Mouse (Mus musculus) heart, embryonic 13.5 days (tissue): ENCODE results near the gene Mfsd4a. TPM values are rescaled to one million over a fixed set of nuclear protein-coding genes. Genes with fewer than 3 reads are reported as not detected.

ENCODE experiments used
- ATAC-seq: fragments of 200-750 bp; cut with Nextera tagmentation; 2 replicates; pipeline ENCODE4 v1.8.0; 2017; ENCODE audit warnings: moderate TSS enrichment; ENCODE audit not compliant: insufficient number of reproducible peaks, low FRiP score, low TSS enrichment; ENCODE audit errors: extremely low read depth
- H3K27ac ChIP-seq: fragments of 300-500 bp; sonication (generic); replicated peaks from 2 replicates; pipeline ENCODE4 v1.5.1; 2015; ENCODE audit warnings: moderate library complexity, mild to moderate bottlenecking, inconsistent platforms
- H3K27me3 ChIP-seq: fragments of 300-500 bp; sonication (generic); replicated peaks from 2 replicates; pipeline ENCODE4 v1.6.1; 2015; ENCODE audit warnings: mild to moderate bottlenecking, inconsistent platforms
- H3K36me3 ChIP-seq: fragments of 300-500 bp; sonication (generic); 2 replicates; pipeline ENCODE4 v1.6.1; 2015; ENCODE audit warnings: mild to moderate bottlenecking, inconsistent platforms
- H3K4me1 ChIP-seq: fragments of 300-500 bp; sonication (generic); 2 replicates; pipeline ENCODE4 v1.6.1; 2015; ENCODE audit warnings: inconsistent platforms
- H3K4me2 ChIP-seq: fragments of 300-500 bp; sonication (generic); 2 replicates; pipeline ENCODE4 v1.6.1; 2015; ENCODE audit warnings: inconsistent platforms, mild to moderate bottlenecking, moderate library complexity
- H3K4me3 ChIP-seq: fragments of 300-500 bp; sonication (generic); 2 replicates; pipeline ENCODE4 v1.5.1; 2015; ENCODE audit warnings: moderate library complexity, mild to moderate bottlenecking, inconsistent platforms
- H3K9ac ChIP-seq: fragments of 300-500 bp; sonication (generic); 2 replicates; pipeline ENCODE4 v1.6.1; 2015; ENCODE audit warnings: inconsistent platforms, mild to moderate bottlenecking, moderate library complexity
- H3K9me3 ChIP-seq: fragments of 300-500 bp; sonication (generic); 2 replicates; pipeline ENCODE4 v1.6.1; 2016; ENCODE audit warnings: inconsistent platforms
- WGBS: fragments of 180-500 bp; shearing (Covaris S2); methylation state at CpG from one replicate; pipeline ENCODE4 v1.1.7; 2015; ENCODE audit warnings: mixed read lengths; 5-methylcytosine and 5-hydroxymethylcytosine counted together
- polyA plus RNA-seq: library from polyadenylated mRNA; unstranded; fragments of >200 nt; fragmentation: Nextera tagmentation; extraction: Ambion mirVana; gene quantifications from 2 replicates; pipeline ENCODE4 v1.2.1, GENCODE M21; 2015

The Mfsd4a gene
- polyA plus RNA-seq, 1 experiment from 2014 or later = 9.8 TPM

- no peaks in the 10 kb centered on the region for H3K27me3 ChIP-seq
- no peak overlapping the region for H3K27ac ChIP-seq
- H3K9ac ChIP-seq = no peak overlapping the region
- no peak overlapping the region for H3K4me3 ChIP-seq
- peaks cover 23% of the 10 kb centered on the region for H3K4me1 ChIP-seq
- WGBS = 70% methylated on average over 2 of the region's 2 CpGs
- H3K9me3 ChIP-seq = no peaks in the 10 kb centered on the region
- ATAC-seq = no peak
- peaks cover 25% of the 10 kb centered on the region for H3K36me3 ChIP-seq
- H3K4me2 ChIP-seq = no peak overlapping the region
Measured at GRCm38 (mm10) chr1:132011785-132012184, 56.1 kb downstream of the Mfsd4a start.

- Histone ChIP-seq H3K4me1 (peaks cover 27% of the 10 kb centered on the region), H3K4me3 (no peak overlapping the region), H3K27ac (no peak overlapping the region), H3K27me3 (no peaks in the 10 kb centered on the region), H3K4me2 (no peak overlapping the region), H3K36me3 (peaks cover 18% of the 10 kb centered on the region), H3K9ac (no peak overlapping the region), H3K9me3 (no peaks in the 10 kb centered on the region)
- ATAC-seq = no peak
- 83% methylated on average over 17 of the region's 17 CpGs for WGBS
Measured at GRCm38 (mm10) chr1:132010632-132011501, 57.0 kb downstream of the Mfsd4a start.

DNA sequence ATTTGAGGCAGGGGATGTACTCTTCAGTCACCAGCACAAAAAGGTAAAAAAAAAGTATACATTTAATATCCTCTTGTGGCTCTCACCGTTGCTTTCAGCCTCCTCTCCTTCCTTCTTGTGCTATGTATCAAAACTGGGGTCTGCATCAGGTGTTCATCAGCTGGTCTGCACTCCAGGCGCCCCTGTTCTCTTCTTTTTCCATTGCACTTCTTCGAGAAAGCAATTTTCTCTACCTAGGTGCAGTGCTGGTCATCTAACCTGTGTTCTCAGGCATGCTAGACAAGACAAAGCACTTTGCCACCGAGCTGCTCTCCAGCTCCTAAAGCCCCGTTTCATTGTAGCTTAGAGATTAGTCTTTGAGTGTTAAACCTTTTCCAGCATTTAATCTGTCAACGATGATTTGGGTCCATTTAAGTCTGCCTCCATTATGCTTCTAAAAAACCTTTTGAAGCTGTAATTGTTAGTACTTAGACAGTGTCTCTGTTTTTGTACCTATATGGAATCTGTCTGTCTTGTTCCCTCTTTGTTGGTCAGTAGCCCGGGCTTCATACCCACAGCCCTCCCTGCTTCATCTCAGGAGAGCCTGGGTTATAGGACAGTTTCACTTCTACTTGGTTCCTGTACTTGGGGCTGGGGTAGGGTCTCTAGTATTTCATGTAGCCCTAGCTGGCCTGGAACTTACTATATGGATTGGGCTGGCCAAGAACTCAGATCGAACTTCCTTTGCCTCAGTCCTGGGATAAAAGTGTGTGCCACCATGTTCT, 58.8 kb downstream of the Mfsd4a start:
- Histone ChIP-seq H3K9me3 (no peaks in the 10 kb centered on the region), H3K4me2 (peak overlapping the region; percentile 78), H3K36me3 (peaks cover under 1% of the 10 kb centered on the region), H3K27me3 (no peaks in the 10 kb centered on the region), H3K4me1 (peaks cover 27% of the 10 kb centered on the region), H3K9ac (peak overlapping the region; percentile 87), H3K4me3 (peak overlapping the region; percentile 89), H3K27ac (peak overlapping the region; percentile 100)
- no peak for ATAC-seq
- 44% methylated on average over 8 of the region's 8 CpGs for WGBS

- Histone ChIP-seq H3K4me1 (peaks cover 32% of the 10 kb centered on the region), H3K4me3 (peak overlapping the region; percentile 89), H3K4me2 (peak overlapping the region; percentile 78), H3K9me3 (no peaks in the 10 kb centered on the region), H3K9ac (peak overlapping the region; percentile 87), H3K27me3 (no peaks in the 10 kb centered on the region), H3K27ac (peak overlapping the region; percentile 100), H3K36me3 (no peaks in the 10 kb centered on the region)
- peak; percentile 87 for ATAC-seq
- under 1% methylated on average over 69 of the region's 72 CpGs for WGBS
Measured at GRCm38 (mm10) chr1:132007828-132008827, 59.7 kb downstream of the Mfsd4a start.

GRCm38 (mm10) chr1:132007282-132007815, 60.5 kb downstream of the Mfsd4a start, which contains the start of gene Elk4:
TSS of gene Elk4 (plus strand) at chr1:132007607.
- Histone ChIP-seq H3K9ac (peak within 1 kb of the TSS; percentile 87), H3K4me1 (peaks cover 32% of the 10 kb centered on the region), H3K9me3 (no peaks in the 10 kb centered on the region), H3K36me3 (no peaks in the 10 kb centered on the region), H3K27ac (peak within 1 kb of the TSS; percentile 100), H3K4me3 (peak within 1 kb of the TSS; percentile 89), H3K27me3 (no peaks in the 10 kb centered on the region), H3K4me2 (peak within 1 kb of the TSS; percentile 78)
- under 1% methylated on average over 52 of the region's 61 CpGs for WGBS
- peak; percentile 90 for ATAC-seq

- ATAC-seq = no peak
- Histone ChIP-seq H3K27me3 (no peaks in the 10 kb centered on the region), H3K9me3 (no peaks in the 10 kb centered on the region), H3K4me2 (peak overlapping the region; percentile 78), H3K27ac (peak overlapping the region; percentile 100), H3K9ac (peak overlapping the region; percentile 87), H3K4me1 (peaks cover 32% of the 10 kb centered on the region), H3K4me3 (peak overlapping the region; percentile 89), H3K36me3 (no peaks in the 10 kb centered on the region)
- WGBS = 31% methylated on average over 5 of the region's 5 CpGs
Measured at GRCm38 (mm10) chr1:132006721-132007120, 61.1 kb downstream of the Mfsd4a start.

DNA sequence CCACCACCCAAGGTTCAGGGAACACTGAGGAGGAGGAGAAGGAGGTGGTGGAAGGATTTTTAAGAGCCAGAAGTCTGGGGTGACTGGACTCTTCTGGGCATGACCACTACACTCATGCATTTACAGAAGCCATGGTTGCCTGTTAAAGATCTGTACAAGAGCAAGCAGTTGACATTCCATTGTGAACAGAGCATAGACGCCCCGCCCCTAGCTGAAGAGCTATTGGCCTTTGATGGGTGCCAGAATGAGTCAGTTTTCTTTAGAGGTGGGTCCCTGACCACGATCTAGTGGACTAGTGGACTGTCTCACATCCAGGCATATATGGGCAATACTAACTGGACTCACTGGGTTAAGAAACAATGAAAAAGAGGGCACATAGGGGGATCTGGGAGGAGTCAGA, 61.8 kb downstream of the Mfsd4a start:
- H3K9ac ChIP-seq = no peak overlapping the region
- no peaks in the 10 kb centered on the region for H3K27me3 ChIP-seq
- ATAC-seq = no peak
- no peaks in the 10 kb centered on the region for H3K36me3 ChIP-seq
- no peak overlapping the region for H3K4me3 ChIP-seq
- no peak overlapping the region for H3K4me2 ChIP-seq
- H3K9me3 ChIP-seq = no peaks in the 10 kb centered on the region
- WGBS = 69% methylated on average over 3 of the region's 3 CpGs
- H3K4me1 ChIP-seq = peaks cover 32% of the 10 kb centered on the region
- no peak overlapping the region for H3K27ac ChIP-seq

GRCm38 (mm10) chr1:132005466-132005865, 62.4 kb downstream of the Mfsd4a start:
- WGBS = 73% methylated on average over 1 of the region's 1 CpGs
- peaks cover 27% of the 10 kb centered on the region for H3K4me1 ChIP-seq
- no peaks in the 10 kb centered on the region for H3K27me3 ChIP-seq
- no peaks in the 10 kb centered on the region for H3K36me3 ChIP-seq
- H3K27ac ChIP-seq = no peak overlapping the region
- ATAC-seq = no peak
- H3K4me2 ChIP-seq = no peak overlapping the region
- H3K9me3 ChIP-seq = no peaks in the 10 kb centered on the region
- H3K9ac ChIP-seq = no peak overlapping the region
- no peak overlapping the region for H3K4me3 ChIP-seq

GRCm38 (mm10) chr1:132004574-132005180, 63.2 kb downstream of the Mfsd4a start:
- no peak overlapping the region for H3K27ac ChIP-seq
- H3K9ac ChIP-seq = no peak overlapping the region
- no peaks in the 10 kb centered on the region for H3K9me3 ChIP-seq
- H3K36me3 ChIP-seq = no peaks in the 10 kb centered on the region
- H3K4me3 ChIP-seq = no peak overlapping the region
- 72% methylated on average over 6 of the region's 6 CpGs for WGBS
- no peaks in the 10 kb centered on the region for H3K27me3 ChIP-seq
- no peak overlapping the region for H3K4me2 ChIP-seq
- H3K4me1 ChIP-seq = peaks cover 23% of the 10 kb centered on the region
- ATAC-seq = no peak

DNA sequence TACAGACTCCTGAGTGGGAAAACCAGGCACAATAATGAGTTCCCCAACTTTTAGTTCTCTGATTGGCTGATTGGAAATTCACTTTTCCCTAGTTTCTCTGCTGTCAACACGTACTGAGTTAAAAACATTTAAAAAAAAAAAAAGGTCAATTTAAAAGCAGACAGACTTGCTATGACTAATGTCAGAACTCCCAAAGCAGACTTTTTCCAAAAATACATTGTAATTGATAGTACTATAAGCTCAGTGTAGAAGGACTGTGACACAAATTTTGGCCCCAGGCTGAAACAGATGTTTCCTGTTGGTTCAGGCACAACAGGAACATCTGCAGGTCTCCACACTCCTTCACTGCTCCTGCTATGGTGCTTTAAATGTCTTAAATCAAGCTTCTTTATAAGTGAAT, 64.0 kb downstream of the Mfsd4a start:
- H3K4me2 ChIP-seq = no peak overlapping the region
- H3K36me3 ChIP-seq = no peaks in the 10 kb centered on the region
- no peak overlapping the region for H3K4me3 ChIP-seq
- 46% methylated on average over 1 of the region's 1 CpGs for WGBS
- peaks cover 14% of the 10 kb centered on the region for H3K4me1 ChIP-seq
- no peaks in the 10 kb centered on the region for H3K27me3 ChIP-seq
- ATAC-seq = no peak
- no peaks in the 10 kb centered on the region for H3K9me3 ChIP-seq
- H3K9ac ChIP-seq = no peak overlapping the region
- peak overlapping the region; percentile 30; the same call in 1 of the 2 replicates for H3K27ac ChIP-seq
